Mouse (Mus musculus) urinary bladder, postnatal 36 days (tissue): ENCODE measurements around the gene Ugt1a7c.
A peak's percentile ranks its signal among the peaks of the same experiment; 100 is the strongest.
"Not testable (repeated sequence)": the region's sequence is repeated elsewhere in the genome, so short reads cannot be mapped to it uniquely, and the experiment has no call there.

Experiments used
- DNase-seq, 2 experiments: peaks; one replicate each; pipeline ENCODE4 v3.0.0; 2022; ENCODE audit warnings: low spot score in 2 of 2, mixed read lengths in 1 of 2

The Ugt1a7c gene

DNA sequence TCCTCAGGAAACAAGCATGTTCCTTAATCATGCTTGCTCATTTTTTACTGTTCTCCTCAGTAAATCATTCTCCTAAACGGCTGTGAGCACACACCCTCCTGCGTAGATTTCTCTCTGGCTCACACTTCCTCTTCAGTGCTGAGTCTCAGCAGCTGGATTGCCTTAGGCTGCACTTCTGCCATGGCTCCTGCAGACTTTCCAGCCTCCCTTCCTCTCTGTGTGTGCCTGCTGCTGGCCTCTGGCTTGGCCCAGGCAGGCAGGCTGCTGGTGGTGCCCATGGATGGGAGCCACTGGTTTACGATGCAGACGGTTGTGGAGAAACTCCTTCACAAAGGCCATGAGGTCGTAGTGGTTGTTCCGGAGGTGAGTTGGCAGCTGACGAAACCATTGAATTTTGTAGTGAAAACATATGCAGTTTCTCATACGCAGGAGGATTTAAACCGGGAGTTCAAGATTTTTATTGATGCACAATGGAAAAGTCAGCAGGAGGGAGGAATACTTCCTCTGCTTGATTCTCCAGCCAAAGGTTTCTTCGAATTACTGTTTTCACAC, at the start of gene Ugt1a7c:
Gene Ugt1a7c (plus strand): TSS at position 122 of the 552 bp plus-strand sequence.
- peak; percentile 55 to 65 for DNase-seq

DNA sequence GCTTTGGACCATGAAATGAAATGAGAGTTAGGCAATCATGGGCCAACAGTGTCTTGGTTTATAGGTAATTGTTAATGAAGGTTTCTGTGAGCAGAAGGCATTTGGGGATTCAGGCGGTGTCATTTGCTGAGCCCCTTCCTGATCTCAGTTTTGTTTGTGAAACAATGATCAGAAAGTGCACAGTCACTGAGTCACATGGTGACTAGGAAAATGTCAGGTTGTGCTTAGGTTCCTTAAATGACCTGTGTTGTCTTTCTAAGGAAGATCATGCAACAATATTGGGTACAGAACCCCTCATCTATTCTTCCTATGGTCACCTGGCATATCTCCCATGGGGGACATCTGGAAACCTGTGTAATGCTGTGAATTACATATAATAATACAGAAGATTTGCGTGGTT, 47.5 kb upstream of the Ugt1a7c start:
- DNase-seq, result not testable (repeated sequence)

DNA sequence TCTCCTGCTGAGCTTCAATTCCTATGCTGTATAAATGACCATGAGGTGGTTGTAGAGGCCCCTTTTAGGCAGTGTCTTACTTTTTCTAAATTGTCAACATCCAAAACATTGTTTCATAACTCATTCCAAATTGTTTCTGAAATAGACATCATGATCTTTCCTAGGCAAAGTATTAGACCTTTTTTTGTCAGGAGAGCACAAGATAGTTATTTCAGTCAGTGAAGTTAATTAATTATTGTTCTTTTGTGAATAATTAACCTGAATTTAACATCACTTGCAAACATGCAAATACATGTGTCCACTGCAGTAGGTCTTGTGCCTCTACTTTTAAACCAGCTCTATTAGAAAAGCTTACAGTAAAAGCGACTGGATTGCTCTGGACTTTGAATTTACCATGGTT, 39.8 kb upstream of the Ugt1a7c start, which contains the start of gene Ugt1a10:
Gene Ugt1a10 (plus strand): TSS at position 301 of the 400 bp plus-strand sequence.
- no peak for DNase-seq

DNA sequence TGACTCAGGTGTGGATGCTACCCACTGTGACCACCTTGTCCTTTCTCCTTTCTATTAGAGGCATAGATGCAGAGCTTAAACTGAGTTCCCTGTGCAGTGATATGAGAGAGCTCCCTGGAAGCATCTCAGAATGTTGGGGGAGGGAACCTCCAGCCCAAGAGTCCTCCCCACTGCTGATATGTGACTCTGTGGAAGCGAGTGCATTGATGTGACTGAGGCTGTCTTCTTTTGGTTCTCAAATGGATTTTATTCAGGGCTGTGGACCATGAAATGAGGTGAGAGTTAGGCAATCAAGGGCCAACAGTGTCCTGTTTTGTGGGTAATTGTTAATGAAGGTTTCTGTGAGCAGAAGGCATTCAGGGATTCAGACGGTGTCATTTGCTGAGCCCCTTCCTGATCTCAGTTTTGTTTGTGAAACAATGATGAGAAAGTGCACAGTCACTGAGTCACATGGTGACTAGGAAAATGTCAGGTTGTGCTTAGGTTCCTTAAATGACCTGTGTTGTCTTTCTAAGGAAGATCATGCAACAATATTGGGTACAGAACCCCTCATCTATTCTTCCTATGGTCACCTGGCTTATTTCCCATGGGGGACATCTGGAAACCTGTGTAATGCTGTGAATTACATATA, 28.3 kb upstream of the Ugt1a7c start:
- not testable (repeated sequence) for DNase-seq

DNA sequence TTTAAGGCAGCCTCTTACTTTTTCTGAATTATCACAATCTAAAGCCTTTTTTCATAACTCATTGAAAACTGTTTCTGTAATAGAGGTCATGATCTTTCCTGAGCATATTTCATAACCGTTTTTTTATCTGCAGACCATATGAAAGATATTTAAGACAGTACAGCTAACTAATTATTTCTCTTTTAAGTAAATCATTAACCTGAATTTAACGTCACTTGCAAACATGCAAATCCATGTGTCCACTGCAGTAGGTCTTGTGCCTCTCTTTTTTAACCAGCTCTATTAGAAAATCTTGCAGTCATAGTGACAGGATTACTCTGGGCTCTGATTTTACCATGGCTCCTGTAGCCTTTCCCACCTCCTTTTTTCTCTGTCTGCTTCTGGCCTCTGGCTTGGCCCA, 24.4 kb upstream of the Ugt1a7c start, which contains the start of gene Ugt1a9:
Gene Ugt1a9 (plus strand): TSS at position 306 of the 400 bp plus-strand sequence.
- no peak for DNase-seq

DNA sequence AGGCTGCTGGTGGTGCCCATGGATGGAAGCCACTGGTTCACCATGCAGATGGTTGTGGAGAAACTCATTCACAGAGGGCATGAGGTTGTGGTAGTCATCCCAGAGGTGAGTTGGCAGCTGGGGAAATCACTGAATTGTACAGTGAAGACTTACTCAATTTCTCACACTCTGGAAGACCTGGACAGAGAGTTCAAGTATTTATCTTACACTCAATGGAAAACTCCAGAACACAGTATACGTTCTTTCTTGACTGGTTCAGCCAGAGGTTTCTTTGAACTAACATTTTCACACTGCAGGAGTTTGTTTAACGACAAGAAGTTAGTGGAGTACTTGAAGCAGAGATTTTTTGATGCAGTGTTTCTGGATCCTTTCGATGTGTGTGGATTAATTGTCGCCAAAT, 24.0 kb upstream of the Ugt1a7c start:
- DNase-seq, result no peak

DNA sequence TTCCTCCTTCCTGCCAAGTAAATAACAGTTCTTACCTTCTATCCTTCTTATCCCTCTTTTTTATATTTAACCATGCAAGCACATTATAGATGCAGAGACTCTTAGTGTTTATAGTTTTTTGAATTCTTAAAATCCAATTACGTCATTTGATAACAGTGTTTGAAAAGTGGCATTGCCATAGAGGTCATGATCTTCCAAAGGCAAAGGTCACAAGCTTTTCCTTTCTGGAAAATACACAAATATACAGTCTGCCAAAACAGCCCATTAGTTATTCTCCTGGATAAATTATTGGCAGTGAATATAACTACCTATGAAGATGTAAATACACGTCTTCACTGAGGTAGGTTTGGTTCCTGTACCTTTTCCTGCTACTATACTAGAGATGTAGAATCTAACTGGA, 20.4 kb upstream of the Ugt1a7c start:
- no peak for DNase-seq

DNA sequence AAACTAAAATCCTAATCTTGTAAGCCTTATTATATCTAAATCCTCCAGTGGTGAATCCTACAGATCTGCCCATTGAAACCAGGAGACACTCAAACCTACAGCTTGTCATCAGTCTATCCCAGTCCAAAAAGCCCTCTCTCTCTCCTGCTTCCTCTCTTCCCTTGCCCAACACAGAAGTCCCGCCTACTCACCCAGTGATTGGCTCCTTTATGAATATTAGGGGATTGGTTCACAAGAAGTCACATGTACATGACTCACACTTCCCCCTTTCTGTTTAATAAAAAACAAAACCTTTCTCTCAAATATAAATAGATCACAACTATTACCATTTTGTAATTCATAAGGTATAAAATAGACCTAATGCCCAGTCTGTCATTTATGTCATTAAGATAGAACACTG, 17.7 kb upstream of the Ugt1a7c start:
- no peak for DNase-seq

DNA sequence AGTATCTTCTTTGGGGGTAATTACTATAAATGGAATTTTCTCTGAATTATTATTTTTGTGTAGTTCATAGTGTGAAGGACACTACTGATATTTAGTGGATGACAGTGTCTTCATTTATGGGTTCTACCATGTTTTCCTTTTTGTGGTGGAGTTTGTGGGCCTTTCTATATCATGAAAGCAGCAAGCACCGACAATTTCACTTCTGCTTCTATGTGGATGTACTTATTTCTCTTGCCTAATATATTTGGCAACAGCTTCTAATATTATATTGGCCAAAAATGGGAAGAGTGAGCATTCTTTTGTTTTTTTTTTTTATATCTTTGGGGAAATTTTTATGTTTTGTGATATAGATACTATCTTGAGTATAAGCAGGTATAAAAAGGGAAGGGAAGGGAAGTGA, 13.2 kb upstream of the Ugt1a7c start:
- no peak for DNase-seq

DNA sequence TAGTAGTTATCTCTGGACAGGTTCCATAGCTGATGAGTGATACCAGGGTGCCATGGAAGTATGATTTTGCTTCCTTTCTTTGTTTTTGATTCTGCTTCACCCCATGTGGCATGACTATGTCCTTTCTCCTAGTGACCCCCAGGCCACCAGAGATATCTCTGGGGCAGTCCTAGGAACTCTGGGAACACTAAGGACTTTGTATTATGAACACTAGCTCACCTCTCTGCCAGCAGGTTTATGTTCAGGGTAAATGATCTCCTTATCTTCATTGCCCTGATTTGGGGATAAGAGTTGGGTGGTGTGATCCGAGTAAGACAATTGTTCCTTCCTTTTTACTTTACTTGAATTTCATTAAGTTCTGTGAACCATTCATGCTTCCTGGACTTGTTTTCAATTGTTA, 8.7 kb upstream of the Ugt1a7c start:
- no peak for DNase-seq

DNA sequence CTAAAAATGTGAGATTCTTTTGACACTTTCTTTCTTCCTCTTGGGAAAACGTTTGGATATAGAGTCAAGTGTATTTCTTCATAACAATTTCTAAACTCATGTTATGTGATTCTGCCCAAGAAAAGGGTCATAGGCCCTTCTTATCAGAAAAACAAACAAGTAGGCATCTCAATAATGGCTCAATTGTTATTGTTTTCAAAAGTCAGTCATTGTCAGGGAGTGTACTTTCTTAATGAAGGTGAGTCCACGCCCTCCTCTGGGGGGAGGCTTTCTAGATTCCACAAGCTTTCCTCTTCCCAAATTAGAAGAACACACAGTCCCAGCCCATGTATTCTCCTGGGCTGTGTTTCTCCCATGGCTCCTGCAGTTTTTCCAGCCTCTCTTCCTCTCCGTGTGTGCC, 7.3 kb upstream of the Ugt1a7c start, which contains the start of gene Ugt1a8:
Gene Ugt1a8 (plus strand): TSS at position 301 of the 400 bp plus-strand sequence.
- DNase-seq, result no peak

DNA sequence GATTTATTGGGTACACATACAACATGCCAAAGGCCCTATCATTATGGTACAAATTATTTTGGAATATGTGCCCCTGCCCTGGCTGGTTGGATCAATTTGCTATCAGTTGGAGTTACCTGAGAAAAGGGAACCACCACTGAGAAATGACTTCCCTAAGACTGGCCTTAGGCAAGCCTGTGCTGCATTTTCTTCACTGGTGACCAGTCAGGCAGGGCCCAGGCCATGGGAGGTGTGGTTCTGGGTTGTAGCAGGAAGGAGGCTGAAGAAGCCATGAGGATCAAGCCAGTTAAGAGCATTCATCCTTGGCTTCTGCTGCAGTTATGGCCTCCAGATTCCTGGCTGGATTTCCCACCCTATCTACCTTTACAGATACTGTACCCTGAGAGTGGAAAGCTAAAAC, 2.5 kb upstream of the Ugt1a7c start:
- no peak for DNase-seq

DNA sequence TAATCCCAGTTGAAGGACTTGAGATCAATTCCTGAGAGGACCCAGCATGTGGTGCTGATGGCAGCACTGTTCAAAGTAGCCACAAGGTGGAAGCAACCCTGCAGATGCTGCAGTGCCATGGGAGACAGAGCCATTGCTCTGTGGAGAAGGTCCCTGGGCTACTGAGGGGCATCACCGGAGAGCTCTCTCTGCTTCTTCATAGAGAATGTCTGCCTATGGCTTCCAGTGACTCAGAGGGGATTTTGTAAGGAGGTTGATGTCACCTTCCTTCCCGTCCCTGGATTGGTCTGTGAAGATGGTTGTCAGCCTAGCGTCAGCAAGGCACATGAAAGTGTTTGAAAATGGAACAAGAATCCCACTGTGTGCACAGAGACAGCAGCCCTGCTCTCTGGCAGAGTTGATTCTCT, 589 bp upstream of the Ugt1a7c start:
- DNase-seq, result not testable (repeated sequence)

DNA sequence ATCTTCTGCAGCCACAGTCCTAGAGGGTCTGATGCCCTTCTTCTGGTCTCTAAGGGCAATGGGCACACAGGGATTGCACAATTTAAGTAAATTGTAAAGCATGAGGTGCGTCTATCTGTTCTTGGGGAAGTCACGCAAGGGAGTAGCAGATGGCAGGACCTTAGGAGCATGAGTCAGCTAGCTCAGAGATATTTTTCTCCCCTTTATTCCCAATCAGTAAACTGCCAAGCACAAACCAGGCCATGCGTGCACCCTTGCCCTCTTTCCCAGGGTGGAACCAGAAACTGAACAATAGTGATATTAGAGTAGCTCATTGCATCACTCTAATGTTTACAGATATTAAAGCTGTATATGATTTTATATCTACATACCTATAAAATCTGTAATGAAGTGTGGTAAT, 3.7 kb downstream of the Ugt1a7c start:
- DNase-seq, result not testable (repeated sequence)

DNA sequence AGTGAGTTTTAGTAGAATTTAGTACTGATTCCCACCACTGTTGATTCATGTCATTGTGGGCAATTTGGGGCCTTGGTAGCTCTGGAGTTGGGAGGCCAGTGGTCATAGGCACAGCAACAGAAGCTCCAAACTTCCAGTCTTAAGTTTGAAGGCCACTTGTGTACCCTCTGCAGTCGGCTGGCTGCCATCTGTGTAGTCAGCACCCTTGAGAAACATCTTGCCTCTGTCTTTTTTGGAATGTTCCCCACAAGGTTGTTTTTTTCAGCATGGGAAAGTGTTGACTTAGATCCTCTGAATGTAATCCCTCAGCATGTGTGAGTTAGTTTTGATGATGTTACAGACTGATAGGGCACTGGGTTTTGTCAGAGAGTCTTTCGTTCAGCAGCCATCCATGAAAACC, 4.8 kb downstream of the Ugt1a7c start:
- DNase-seq, result not testable (repeated sequence)

DNA sequence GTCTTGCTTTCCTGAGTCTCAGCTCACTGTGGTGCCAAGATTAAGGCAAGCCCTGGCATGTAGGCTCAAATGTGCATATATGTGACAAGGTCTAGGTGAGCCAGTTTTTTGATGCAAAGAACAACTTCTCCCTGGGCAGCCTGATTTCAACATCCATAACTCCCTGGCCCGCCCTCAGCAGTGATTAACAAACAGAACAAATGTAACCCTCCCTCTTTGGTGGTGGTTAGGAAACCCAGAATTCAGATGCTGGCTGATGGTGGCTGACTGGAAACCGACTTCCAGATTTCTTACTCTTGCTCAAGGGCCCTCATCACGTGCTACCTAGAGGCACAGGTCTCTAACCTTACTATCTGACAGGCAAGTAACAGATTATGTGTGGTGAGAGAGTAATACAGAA, 8.2 kb downstream of the Ugt1a7c start, which contains the start of gene Ugt1a6b:
Gene Ugt1a6b (plus strand): TSS at position 234 of the 400 bp plus-strand sequence.
- DNase-seq, result peak in 1 of 2 experiments; percentile 72

DNA sequence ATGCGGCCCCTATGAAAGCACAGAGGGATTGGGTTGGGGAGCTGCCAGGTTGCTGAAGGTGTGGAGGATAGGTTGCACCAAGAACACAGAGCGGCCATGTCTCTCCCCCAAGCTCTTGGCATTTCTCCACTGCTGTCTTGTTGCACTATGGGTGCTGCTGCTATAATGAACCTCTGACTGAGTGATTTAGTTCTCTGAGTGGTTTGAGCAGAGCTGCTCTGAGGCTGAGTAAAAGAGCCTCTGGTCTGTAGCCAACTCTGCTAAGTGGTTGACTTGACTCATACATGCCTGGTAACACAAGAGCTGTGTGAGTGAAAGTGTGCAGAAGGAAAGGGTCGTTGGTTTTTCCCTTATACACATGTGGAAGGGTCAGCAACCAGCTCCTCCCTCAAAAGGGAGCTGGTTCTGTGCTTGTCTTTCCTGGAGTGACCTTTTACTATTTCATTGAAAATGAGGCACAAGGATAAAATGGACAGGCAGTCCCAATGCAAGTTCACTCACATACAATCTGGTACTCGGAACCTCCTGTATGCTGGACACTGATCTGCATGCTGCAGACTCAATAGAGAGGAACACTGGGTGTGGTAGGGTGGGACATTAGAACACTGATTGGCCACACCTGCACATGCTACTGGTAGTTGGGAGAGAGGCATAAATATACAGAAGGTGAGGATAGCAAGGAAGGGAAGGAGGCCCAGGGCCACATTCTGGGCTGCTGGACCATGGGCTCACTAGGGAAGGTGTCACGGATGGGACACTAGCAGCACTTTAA, 9.0 kb downstream of the Ugt1a7c start:
- not testable (repeated sequence) for DNase-seq

DNA sequence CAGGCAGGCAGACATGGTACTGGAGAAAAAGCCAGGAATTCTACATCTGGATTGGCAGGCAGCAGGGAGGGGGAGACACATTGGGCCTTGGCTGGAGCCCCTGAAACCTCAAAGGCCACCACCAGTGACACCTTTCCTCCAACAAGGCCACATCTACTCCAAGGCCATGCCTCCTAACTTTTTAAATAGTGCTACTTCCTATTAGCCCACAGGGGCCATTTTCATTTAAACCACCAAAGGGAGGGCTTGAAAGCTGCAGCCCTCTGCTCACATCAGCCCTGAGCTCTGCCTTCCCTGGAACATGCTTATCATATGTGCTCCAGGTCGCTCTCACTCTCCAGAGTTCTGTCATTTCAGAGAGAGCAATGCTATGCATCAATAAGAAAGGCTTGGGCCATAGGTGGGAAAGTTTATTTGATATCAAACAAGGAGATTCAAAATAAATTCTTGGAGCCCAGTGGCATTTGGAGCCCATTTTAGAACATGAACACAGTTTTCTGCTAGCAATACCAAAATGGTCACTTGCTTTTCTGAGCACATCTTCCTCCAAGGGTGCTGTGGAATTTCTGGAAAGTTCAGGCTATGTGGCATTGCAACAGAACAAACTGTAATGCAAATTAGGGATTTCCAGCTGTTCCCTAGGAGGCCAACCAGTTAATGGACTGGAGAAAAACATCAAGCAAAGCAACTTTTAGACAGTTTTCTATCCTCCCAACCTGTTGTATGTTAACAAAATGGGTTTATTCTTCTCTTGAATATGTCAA, 10.0 kb downstream of the Ugt1a7c start:
- no peak for DNase-seq

DNA sequence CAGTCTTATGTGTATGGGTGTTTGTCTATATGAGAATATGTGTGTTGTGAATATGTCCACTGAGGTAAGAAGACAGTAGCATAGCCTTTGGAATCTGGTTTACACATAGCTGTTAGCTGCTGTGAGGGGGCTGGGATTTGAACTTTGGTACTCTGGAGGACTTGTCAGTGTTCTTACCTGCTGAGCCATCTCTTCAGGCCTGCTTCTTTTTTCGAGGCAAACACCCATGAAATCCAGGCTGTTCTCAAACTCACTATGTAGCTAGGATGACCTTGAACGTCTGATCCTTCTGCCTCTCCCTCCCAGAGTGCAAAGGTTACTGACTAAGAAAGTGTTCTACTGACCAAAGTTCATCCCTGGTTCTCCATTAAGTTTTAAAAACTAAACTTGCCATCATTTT, 10.8 kb downstream of the Ugt1a7c start:
- DNase-seq, result no peak

DNA sequence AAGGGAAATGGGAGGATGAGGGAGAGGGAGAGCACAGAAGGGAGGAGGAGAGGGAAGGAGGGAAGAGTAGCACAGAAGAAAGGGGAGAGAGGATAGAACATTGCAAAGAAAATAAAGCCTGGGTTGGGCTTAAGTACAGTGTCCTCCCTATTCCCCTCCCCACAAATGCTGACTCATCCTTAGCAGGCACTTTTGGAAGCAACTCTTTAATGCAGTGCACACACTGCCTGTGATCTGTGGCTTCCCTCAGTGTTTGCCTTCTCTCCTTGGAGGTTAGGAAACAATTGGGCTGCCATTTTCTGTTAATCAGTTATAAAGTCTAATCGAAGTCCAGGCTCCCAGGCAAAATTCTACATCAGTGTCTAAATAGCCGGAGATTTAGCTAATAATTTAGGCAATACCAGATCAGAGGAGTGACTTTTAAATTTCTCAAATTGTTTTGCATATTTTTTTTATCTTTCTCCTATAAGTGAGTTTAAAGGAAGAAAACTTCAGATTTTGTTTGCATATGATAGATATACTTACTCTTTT, 14.2 kb downstream of the Ugt1a7c start:
- not testable (repeated sequence) for DNase-seq

DNA sequence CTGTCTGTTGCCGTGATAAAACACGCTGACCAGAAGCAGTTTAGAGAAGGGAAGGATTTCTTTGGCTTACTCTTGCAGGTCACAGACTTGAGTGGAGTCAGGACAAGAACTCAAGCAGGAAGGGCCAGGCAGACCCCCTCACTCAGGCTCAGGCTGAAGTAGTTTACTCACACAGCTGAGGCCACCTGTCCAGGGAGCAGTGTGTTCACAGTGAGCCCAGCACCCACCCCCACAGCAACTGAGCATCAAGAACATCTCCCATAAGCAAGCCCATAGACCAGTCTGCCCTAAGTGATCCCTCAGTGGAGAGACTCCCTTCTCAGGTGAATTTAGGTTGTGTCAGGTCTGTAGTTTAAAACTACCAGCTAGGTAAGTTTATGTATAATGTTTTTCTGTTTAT, 14.7 kb downstream of the Ugt1a7c start:
- not testable (repeated sequence) for DNase-seq

DNA sequence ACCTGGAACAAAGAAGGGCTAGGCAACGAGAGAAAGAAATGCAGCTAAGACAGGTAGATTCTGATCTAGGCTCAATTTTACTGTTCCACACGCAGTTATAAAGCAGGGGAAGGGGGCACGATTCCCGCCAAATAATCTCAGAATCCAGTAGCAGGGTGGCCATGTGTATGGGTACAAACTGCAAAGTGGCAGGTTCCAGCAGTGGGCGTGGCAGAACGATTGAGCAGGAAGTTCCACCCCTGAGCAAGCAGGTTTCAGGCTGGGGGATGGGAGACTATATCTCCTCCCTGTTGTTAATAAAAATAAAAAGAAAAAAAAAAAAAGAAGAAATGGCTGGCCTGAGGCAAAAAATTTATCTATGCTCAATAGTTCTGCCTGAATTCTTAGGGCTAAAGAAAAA, 17.9 kb downstream of the Ugt1a7c start:
- DNase-seq, result not testable (repeated sequence)
